Mouse (Mus musculus): Measurements from ENCODE around the gene Spaca4. TPM values are rescaled to one million over a fixed set of nuclear protein-coding genes. Genes with fewer than 3 reads are reported as not detected.
A peak's percentile ranks its signal among the peaks of the same experiment; 100 is the strongest.

Gene Spaca4
- polyA plus RNA-seq, 1 experiment from 2014 or later: 0.79 TPM

- 10% methylated on average over 31 of the region's 31 CpGs for WGBS
- no peak; the same call in 1 of the 2 replicates for ATAC-seq (ENCODE audit: insufficient read depth, low FRiP score)
- Histone ChIP-seq H3K36me3 (ENCODE audit: control insufficient read depth, insufficient read depth, low read length) (peaks cover 12% of the 10 kb centered on the region), H3K4me2 (ENCODE audit: low read depth, low read length) (peak overlapping the region; percentile 67), H3K4me3 (replicated peaks; ENCODE audit: low read length) (peak overlapping the region; percentile 89), H3K9me3 (replicated peaks; ENCODE audit: control insufficient read depth, low read length) (no peaks in the 10 kb centered on the region), H3K27me3 (ENCODE audit: control insufficient read depth, insufficient read depth, low read length) (no peaks in the 10 kb centered on the region), H3K27ac (ENCODE audit: low read length) (peak overlapping the region; percentile 94), H3K4me1 (ENCODE audit: control insufficient read depth, insufficient read depth, low read length) (peaks cover 37% of the 10 kb centered on the region), H3K9ac (ENCODE audit: low read length) (peak overlapping the region; percentile 93)
Measured at GRCm38 (mm10) chr7:45716952-45717917, 8.4 kb downstream of the Spaca4 start.

GRCm38 (mm10) chr7:45716460-45716857, 9.2 kb downstream of the Spaca4 start:
- H3K27ac ChIP-seq (ENCODE audit: low read length): peak overlapping the region; percentile 83; the same call in 1 of the 2 replicates
- peak overlapping the region; percentile 93 for H3K9ac ChIP-seq (ENCODE audit: low read length)
- H3K4me3 ChIP-seq (replicated peaks; ENCODE audit: low read length): peak overlapping the region; percentile 89
- H3K4me2 ChIP-seq (ENCODE audit: low read depth, low read length): peak overlapping the region; percentile 67
- no peaks in the 10 kb centered on the region for H3K9me3 ChIP-seq (replicated peaks; ENCODE audit: control insufficient read depth, low read length)
- peaks cover 37% of the 10 kb centered on the region for H3K4me1 ChIP-seq (ENCODE audit: control insufficient read depth, insufficient read depth, low read length)
- WGBS: 90% methylated on average over 3 of the region's 3 CpGs
- H3K27me3 ChIP-seq (ENCODE audit: control insufficient read depth, insufficient read depth, low read length): no peaks in the 10 kb centered on the region
- no peak for ATAC-seq (ENCODE audit: insufficient read depth, low FRiP score)
- H3K36me3 ChIP-seq (ENCODE audit: control insufficient read depth, insufficient read depth, low read length): peaks cover 12% of the 10 kb centered on the region

GRCm38 (mm10) chr7:45715741-45716459, 9.7 kb downstream of the Spaca4 start:
- Histone ChIP-seq H3K36me3 (ENCODE audit: control insufficient read depth, insufficient read depth, low read length) (peaks cover 15% of the 10 kb centered on the region), H3K4me3 (replicated peaks; ENCODE audit: low read length) (peak overlapping the region; percentile 89), H3K27me3 (ENCODE audit: control insufficient read depth, insufficient read depth, low read length) (no peaks in the 10 kb centered on the region), H3K27ac (ENCODE audit: low read length) (peak overlapping the region; percentile 83), H3K9ac (ENCODE audit: low read length) (peak overlapping the region; percentile 56), H3K4me1 (ENCODE audit: control insufficient read depth, insufficient read depth, low read length) (peaks cover 37% of the 10 kb centered on the region), H3K4me2 (ENCODE audit: low read depth, low read length) (peak overlapping the region; percentile 67), H3K9me3 (replicated peaks; ENCODE audit: control insufficient read depth, low read length) (no peaks in the 10 kb centered on the region)
- no peak for ATAC-seq (ENCODE audit: insufficient read depth, low FRiP score)
- 79% methylated on average over 19 of the region's 19 CpGs for WGBS

DNA sequence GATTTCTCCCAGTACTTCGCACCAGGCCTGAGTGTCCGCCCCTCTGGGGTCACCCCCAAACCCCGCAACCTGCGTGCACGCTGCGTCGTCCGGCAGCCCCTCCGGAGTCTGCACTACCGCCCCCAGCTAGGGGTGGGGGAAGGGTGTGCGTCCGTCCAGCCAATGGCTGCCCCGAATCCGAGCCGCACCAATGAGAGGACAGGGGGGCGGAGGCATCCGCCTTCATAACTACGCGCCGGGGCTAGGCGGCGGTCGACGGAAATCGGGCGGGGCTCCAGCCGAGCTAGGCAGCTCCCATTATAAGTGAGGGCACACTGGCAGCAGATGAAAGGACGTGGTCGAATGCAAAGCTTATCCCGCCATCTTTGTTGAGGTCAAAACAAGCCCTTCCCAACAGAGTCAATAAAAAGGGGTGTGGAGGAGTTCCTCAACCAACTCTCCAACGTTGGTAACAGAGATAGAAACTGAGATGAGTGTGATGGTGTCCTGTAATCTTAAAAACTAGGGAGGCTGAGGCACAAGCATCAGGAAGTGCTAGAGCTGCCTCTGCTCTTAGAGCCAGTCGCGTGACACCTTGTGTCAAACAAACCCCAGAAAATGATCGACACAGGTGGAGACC, 10.4 kb downstream of the Spaca4 start, which contains the start of gene Rpl18:
TSS of gene Rpl18 (plus strand) at position 368 of the 619 bp plus-strand sequence.
- H3K36me3 ChIP-seq (ENCODE audit: control insufficient read depth, insufficient read depth, low read length): peaks cover 13% of the 10 kb centered on the region
- H3K9ac ChIP-seq (ENCODE audit: low read length): peak within 1 kb of the TSS; percentile 82
- WGBS: 6% methylated on average over 34 of the region's 34 CpGs
- peak within 1 kb of the TSS; percentile 89 for H3K4me3 ChIP-seq (replicated peaks; ENCODE audit: low read length)
- no peaks in the 10 kb centered on the region for H3K9me3 ChIP-seq (replicated peaks; ENCODE audit: control insufficient read depth, low read length)
- H3K4me2 ChIP-seq (ENCODE audit: low read depth, low read length): peak within 1 kb of the TSS; percentile 67
- peak within 1 kb of the TSS; percentile 96 for H3K27ac ChIP-seq (ENCODE audit: low read length)
- peak; percentile 89 for ATAC-seq (ENCODE audit: insufficient read depth, low FRiP score)
- H3K27me3 ChIP-seq (ENCODE audit: control insufficient read depth, insufficient read depth, low read length): no peaks in the 10 kb centered on the region
- peaks cover 37% of the 10 kb centered on the region for H3K4me1 ChIP-seq (ENCODE audit: control insufficient read depth, insufficient read depth, low read length)

DNA sequence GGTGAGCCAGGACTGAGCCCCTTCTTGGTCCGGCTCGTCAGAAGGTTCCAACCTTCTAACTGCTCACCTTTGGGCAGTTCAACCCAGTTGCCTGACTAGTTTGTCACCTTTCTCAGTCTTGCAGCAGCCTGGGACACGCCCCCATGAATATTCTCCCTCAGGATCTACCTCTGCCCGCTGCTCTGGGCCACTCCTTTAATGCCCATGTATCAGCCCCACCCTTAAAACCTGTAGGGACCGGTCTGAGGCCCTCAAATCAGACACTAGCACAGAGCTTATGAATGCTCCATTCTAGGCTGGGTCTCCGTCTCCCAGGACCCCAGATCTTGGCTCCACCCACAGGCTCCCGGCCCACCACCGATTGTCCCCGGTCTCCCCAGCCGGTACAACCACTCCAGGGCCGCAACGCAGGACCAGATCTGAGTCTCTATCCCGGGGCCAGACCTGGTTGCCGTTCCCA, 11.0 kb downstream of the Spaca4 start:
- H3K4me2 ChIP-seq (ENCODE audit: low read depth, low read length): peak overlapping the region; percentile 67
- WGBS: 7% methylated on average over 14 of the region's 14 CpGs
- ATAC-seq (ENCODE audit: insufficient read depth, low FRiP score): peak; percentile 71
- H3K36me3 ChIP-seq (ENCODE audit: control insufficient read depth, insufficient read depth, low read length): peaks cover 13% of the 10 kb centered on the region; the same call in 1 of the 2 replicates
- peaks cover 34% of the 10 kb centered on the region for H3K4me1 ChIP-seq (ENCODE audit: control insufficient read depth, insufficient read depth, low read length)
- peak overlapping the region; percentile 96 for H3K27ac ChIP-seq (ENCODE audit: low read length)
- H3K27me3 ChIP-seq (ENCODE audit: control insufficient read depth, insufficient read depth, low read length): no peaks in the 10 kb centered on the region
- peak overlapping the region; percentile 89 for H3K4me3 ChIP-seq (replicated peaks; ENCODE audit: low read length)
- H3K9ac ChIP-seq (ENCODE audit: low read length): peak overlapping the region; percentile 82
- no peaks in the 10 kb centered on the region for H3K9me3 ChIP-seq (replicated peaks; ENCODE audit: control insufficient read depth, low read length)

DNA sequence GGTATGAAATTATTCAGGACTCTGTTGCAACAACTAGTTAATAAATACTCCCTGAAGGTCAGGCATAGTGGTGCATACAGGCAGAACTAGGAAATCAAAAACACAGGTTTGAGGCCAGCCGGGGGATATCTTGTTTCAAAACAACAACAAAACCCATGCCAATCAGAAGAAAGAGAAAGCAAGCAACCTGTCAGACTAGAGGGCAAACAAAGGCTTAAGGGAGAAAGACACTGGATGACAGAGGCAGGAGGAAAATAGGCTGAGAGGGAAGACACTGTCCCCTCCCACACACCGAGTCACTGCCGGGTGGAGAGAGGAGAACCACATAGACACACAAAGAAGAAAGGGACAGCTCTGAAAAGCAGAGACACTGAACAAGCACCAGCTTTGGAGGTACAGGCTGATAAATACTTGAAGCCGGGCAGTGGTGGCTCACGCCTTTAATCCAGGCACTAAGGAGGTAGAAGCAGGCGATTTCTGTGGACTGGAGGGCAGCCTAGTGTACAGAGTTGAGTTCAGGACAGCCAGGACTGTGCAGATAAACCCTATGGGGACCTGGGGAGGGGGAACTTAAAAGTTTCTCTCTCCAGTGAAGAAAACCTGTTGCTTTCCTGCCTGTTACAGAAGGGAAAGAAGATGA, 11.6 kb downstream of the Spaca4 start:
- Histone ChIP-seq H3K9me3 (replicated peaks; ENCODE audit: control insufficient read depth, low read length) (no peaks in the 10 kb centered on the region), H3K27ac (ENCODE audit: low read length) (peak overlapping the region; percentile 96), H3K27me3 (ENCODE audit: control insufficient read depth, insufficient read depth, low read length) (no peaks in the 10 kb centered on the region), H3K4me3 (replicated peaks; ENCODE audit: low read length) (peak overlapping the region; percentile 89), H3K9ac (ENCODE audit: low read length) (peak overlapping the region; percentile 82), H3K4me2 (ENCODE audit: low read depth, low read length) (peak overlapping the region; percentile 67), H3K4me1 (ENCODE audit: control insufficient read depth, insufficient read depth, low read length) (peaks cover 28% of the 10 kb centered on the region), H3K36me3 (ENCODE audit: control insufficient read depth, insufficient read depth, low read length) (peaks cover 8% of the 10 kb centered on the region; the same call in 1 of the 2 replicates)
- WGBS: 63% methylated on average over 6 of the region's 6 CpGs
- ATAC-seq (ENCODE audit: insufficient read depth, low FRiP score): no peak

GRCm38 (mm10) chr7:45713396-45713795, 12.2 kb downstream of the Spaca4 start:
- Histone ChIP-seq H3K9ac (ENCODE audit: low read length) (peak overlapping the region; percentile 82), H3K27me3 (ENCODE audit: control insufficient read depth, insufficient read depth, low read length) (no peaks in the 10 kb centered on the region), H3K4me3 (replicated peaks; ENCODE audit: low read length) (peak overlapping the region; percentile 89), H3K9me3 (replicated peaks; ENCODE audit: control insufficient read depth, low read length) (no peaks in the 10 kb centered on the region), H3K36me3 (ENCODE audit: control insufficient read depth, insufficient read depth, low read length) (peaks cover 8% of the 10 kb centered on the region; the same call in 1 of the 2 replicates), H3K27ac (ENCODE audit: low read length) (peak overlapping the region; percentile 96), H3K4me1 (ENCODE audit: control insufficient read depth, insufficient read depth, low read length) (peaks cover 26% of the 10 kb centered on the region), H3K4me2 (ENCODE audit: low read depth, low read length) (peak overlapping the region; percentile 67)
- WGBS: 84% methylated on average over 16 of the region's 16 CpGs
- ATAC-seq (ENCODE audit: insufficient read depth, low FRiP score): no peak

DNA sequence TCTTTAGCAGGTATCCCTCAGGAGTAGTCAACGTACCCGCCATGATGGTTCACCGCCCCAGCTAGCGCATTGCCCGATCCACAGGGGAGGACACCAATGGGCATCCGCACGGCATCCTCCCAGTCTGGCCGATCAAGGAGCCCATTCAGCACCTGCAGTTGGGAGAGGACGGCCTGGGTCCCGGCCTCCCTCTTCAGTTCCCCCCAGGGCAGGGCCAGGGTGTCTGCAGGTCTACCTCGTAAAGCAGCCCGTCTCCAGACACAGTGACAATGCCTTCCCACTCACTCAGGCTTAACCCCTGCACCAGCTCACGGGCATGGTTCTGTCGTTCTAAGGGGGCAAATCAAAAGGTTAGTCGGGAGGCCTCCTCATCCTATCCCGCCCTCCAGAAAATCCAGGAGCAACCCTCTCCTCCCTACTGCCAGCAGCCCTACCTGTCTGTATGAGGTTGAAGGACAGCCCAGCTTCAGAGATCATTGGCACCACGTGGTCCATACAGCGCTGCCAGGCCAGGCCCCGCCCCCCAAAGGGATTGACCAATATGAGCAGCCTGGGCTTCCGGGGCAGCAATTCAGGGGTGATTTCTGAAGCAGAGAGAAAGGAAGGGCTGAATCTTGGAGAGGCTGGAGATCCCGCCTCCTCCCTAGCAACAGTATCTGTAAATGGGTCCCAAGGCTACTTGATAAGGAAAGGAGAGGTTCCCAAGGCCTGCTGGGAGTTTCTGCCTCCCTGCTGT, 13.4 kb downstream of the Spaca4 start:
- H3K27me3 ChIP-seq (ENCODE audit: control insufficient read depth, insufficient read depth, low read length): no peaks in the 10 kb centered on the region
- no peak overlapping the region for H3K4me3 ChIP-seq (replicated peaks; ENCODE audit: low read length)
- no peaks in the 10 kb centered on the region for H3K9me3 ChIP-seq (replicated peaks; ENCODE audit: control insufficient read depth, low read length)
- H3K36me3 ChIP-seq (ENCODE audit: control insufficient read depth, insufficient read depth, low read length): peaks cover 8% of the 10 kb centered on the region; the same call in 1 of the 2 replicates
- peaks cover 36% of the 10 kb centered on the region for H3K4me1 ChIP-seq (ENCODE audit: control insufficient read depth, insufficient read depth, low read length)
- H3K4me2 ChIP-seq (ENCODE audit: low read depth, low read length): no peak overlapping the region
- WGBS: 82% methylated on average over 21 of the region's 21 CpGs
- peak; percentile 49 for ATAC-seq (ENCODE audit: insufficient read depth, low FRiP score)
- no peak overlapping the region for H3K9ac ChIP-seq (ENCODE audit: low read length)
- no peak overlapping the region; the same call in 1 of the 2 replicates for H3K27ac ChIP-seq (ENCODE audit: low read length)

Measured in stomach, embryonic 16.5 days (tissue).